Mouse (Mus musculus): ENCODE results near the gene Slc25a3. TPM values are rescaled to one million over a fixed set of nuclear protein-coding genes. Genes with fewer than 3 reads are reported as not detected.

The Slc25a3 gene
- polyA plus RNA-seq, 1 experiment: 257 TPM

- 95% methylated on average over 11 of the region's 11 CpGs for WGBS
- H3K4me1 ChIP-seq (replicated peaks; ENCODE audit: control insufficient read depth, insufficient read depth, low read length): peaks cover 4% of the 10 kb centered on the region
- peaks cover 68% of the 10 kb centered on the region for H3K36me3 ChIP-seq (ENCODE audit: control insufficient read depth, insufficient read depth, low read length)
- no peak overlapping the region for H3K27ac ChIP-seq (ENCODE audit: control insufficient read depth, insufficient read depth, low read length)
- H3K27me3 ChIP-seq (ENCODE audit: control insufficient read depth, insufficient read depth, low read length): no peaks in the 10 kb centered on the region
- H3K4me3 ChIP-seq (ENCODE audit: control insufficient read depth, insufficient read depth, low read length): no peak overlapping the region
- TF ChIP-seq CTCF (IDR thresholded peaks at IDR 0.05; ENCODE audit: borderline replicate concordance, control insufficient read depth, extremely low read depth, insufficient read depth, low read length, poor library complexity) (no peak), POLR2A (IDR thresholded peaks at IDR 0.05; ENCODE audit: control insufficient read depth, extremely low read depth, insufficient read depth, low read length, poor library complexity) (no peak)
- no peak for DNase-seq
Measured at GRCm38 (mm10) chr10:91162077-91162476, 38.2 kb upstream of the Slc25a3 start.

GRCm38 (mm10) chr10:91161006-91161405 is 37.1 kb upstream of the Slc25a3 start:
- peaks cover 78% of the 10 kb centered on the region for H3K36me3 ChIP-seq (ENCODE audit: control insufficient read depth, insufficient read depth, low read length)
- TF ChIP-seq POLR2A (IDR thresholded peaks at IDR 0.05; ENCODE audit: control insufficient read depth, extremely low read depth, insufficient read depth, low read length, poor library complexity) (no peak), CTCF (IDR thresholded peaks at IDR 0.05; ENCODE audit: borderline replicate concordance, control insufficient read depth, extremely low read depth, insufficient read depth, low read length, poor library complexity) (no peak)
- WGBS: 91% methylated on average over 5 of the region's 5 CpGs

DNA sequence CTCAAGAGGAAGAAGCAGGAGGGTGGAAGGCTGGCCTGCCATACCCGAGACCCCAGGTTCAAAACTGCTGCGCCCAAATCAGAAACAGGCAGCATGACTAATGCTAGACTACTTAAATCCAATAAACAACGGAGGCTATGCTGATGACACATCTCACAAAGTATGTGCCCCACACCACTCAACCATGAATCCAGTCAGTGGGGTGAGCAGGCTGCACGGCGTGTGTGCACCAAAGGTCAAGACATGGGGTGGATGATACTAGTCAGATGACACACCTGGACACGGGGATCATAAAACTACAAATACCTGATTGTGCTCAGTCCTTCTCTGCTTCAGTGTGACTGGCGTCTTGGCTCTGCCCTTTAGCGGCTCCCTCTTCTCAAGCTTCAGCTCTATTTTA is 34.6 kb upstream of the Slc25a3 start:
- WGBS: 91% methylated on average over 8 of the region's 8 CpGs
- Histone ChIP-seq H3K36me3 (ENCODE audit: control insufficient read depth, insufficient read depth, low read length) (peaks cover 84% of the 10 kb centered on the region), H3K27ac (ENCODE audit: control insufficient read depth, insufficient read depth, low read length) (0 out of 2 replicates have a peak overlapping the region, but pooled peaks have one; percentile 1), H3K4me3 (ENCODE audit: control insufficient read depth, insufficient read depth, low read length) (no peak overlapping the region), H3K27me3 (ENCODE audit: control insufficient read depth, insufficient read depth, low read length) (no peaks in the 10 kb centered on the region), H3K4me1 (replicated peaks; ENCODE audit: control insufficient read depth, insufficient read depth, low read length) (peaks cover 4% of the 10 kb centered on the region)
- DNase-seq: no peak
- no peak for TF ChIP-seq CTCF (IDR thresholded peaks at IDR 0.05; ENCODE audit: borderline replicate concordance, control insufficient read depth, extremely low read depth, insufficient read depth, low read length, poor library complexity)

More at GRCm38 (mm10) chr10:91161006-91161405, 37.1 kb upstream of the Slc25a3 start:
- DNase-seq: no peak
- Histone ChIP-seq H3K4me1 (replicated peaks; ENCODE audit: control insufficient read depth, insufficient read depth, low read length) (peaks cover 4% of the 10 kb centered on the region), H3K4me3 (ENCODE audit: control insufficient read depth, insufficient read depth, low read length) (no peak overlapping the region), H3K27me3 (ENCODE audit: control insufficient read depth, insufficient read depth, low read length) (no peaks in the 10 kb centered on the region), H3K27ac (ENCODE audit: control insufficient read depth, insufficient read depth, low read length) (no peak overlapping the region)

GRCm38 (mm10) chr10:91156338-91156737 is 32.5 kb upstream of the Slc25a3 start:
- no peak overlapping the region for H3K27ac ChIP-seq (ENCODE audit: control insufficient read depth, insufficient read depth, low read length)
- WGBS: 93% methylated on average over 6 of the region's 6 CpGs
- DNase-seq: no peak
- H3K4me1 ChIP-seq (replicated peaks; ENCODE audit: control insufficient read depth, insufficient read depth, low read length): peaks cover 4% of the 10 kb centered on the region
- H3K36me3 ChIP-seq (ENCODE audit: control insufficient read depth, insufficient read depth, low read length): peaks cover 81% of the 10 kb centered on the region
- no peaks in the 10 kb centered on the region for H3K27me3 ChIP-seq (ENCODE audit: control insufficient read depth, insufficient read depth, low read length)
- H3K4me3 ChIP-seq (ENCODE audit: control insufficient read depth, insufficient read depth, low read length): no peak overlapping the region
- no peak for TF ChIP-seq CTCF (IDR thresholded peaks at IDR 0.05; ENCODE audit: borderline replicate concordance, control insufficient read depth, extremely low read depth, insufficient read depth, low read length, poor library complexity)
- no peak for TF ChIP-seq POLR2A (IDR thresholded peaks at IDR 0.05; ENCODE audit: control insufficient read depth, extremely low read depth, insufficient read depth, low read length, poor library complexity)

DNA sequence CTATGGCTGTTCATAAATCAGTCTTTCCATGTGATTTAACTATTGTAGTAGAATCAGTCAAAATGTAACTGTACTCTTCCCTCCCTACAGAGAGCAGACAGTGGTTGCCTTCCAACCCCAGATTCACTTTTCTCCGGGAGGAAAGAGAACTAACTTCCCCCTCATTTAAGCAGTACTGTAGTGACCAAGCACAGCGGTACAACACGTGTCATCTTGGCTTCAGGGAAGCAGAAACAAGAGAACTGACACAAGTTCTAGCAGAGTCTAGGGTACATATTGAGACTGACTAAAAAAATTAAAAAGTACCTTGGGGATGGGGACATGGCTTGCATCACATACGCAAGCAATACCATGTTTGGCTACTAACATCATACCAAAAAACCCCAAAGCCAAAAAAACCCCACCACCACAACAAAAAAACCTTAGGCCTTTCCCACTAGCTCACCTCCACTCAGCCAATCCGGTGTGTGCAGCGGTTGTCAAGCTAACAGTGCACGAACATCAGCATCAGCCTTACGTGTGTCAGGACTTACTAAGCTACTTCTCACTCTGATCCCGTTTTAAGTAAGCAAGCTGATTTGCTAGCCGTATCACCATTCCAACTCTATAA is 30.1 kb upstream of the Slc25a3 start:
- Histone ChIP-seq H3K27ac (ENCODE audit: control insufficient read depth, insufficient read depth, low read length) (no peak overlapping the region), H3K27me3 (ENCODE audit: control insufficient read depth, insufficient read depth, low read length) (no peaks in the 10 kb centered on the region), H3K36me3 (ENCODE audit: control insufficient read depth, insufficient read depth, low read length) (peaks cover 90% of the 10 kb centered on the region), H3K4me1 (replicated peaks; ENCODE audit: control insufficient read depth, insufficient read depth, low read length) (peaks cover 4% of the 10 kb centered on the region), H3K4me3 (ENCODE audit: control insufficient read depth, insufficient read depth, low read length) (no peak overlapping the region)
- WGBS: 86% methylated on average over 10 of the region's 10 CpGs
- DNase-seq: no peak
- TF ChIP-seq CTCF (IDR thresholded peaks at IDR 0.05; ENCODE audit: borderline replicate concordance, control insufficient read depth, extremely low read depth, insufficient read depth, low read length, poor library complexity) (no peak), POLR2A (IDR thresholded peaks at IDR 0.05; ENCODE audit: control insufficient read depth, extremely low read depth, insufficient read depth, low read length, poor library complexity) (no peak)

DNA sequence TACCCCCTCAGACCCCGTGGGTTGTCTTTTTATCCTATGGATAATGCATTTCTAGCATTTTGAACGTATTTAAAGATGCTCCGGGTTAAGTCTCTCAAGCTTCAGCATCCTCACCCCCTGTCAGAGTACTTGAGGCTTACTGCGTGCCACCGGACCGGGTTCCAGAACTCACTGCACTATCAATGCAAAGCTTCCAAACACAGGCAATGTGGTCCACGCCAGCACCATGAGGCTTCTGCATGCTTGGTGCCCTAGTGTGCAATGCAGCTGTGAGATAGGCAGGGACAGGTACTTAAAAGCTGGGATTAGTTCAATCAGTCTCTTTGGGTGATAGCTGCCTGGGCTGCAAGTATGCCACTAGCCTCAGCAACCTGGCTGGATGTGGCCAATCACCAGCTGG is 21.6 kb upstream of the Slc25a3 start:
- H3K4me3 ChIP-seq (ENCODE audit: control insufficient read depth, insufficient read depth, low read length): no peak overlapping the region
- WGBS: 96% methylated on average over 7 of the region's 7 CpGs
- peaks cover 41% of the 10 kb centered on the region for H3K36me3 ChIP-seq (ENCODE audit: control insufficient read depth, insufficient read depth, low read length)
- no peaks in the 10 kb centered on the region for H3K4me1 ChIP-seq (replicated peaks; ENCODE audit: control insufficient read depth, insufficient read depth, low read length)
- no peak for TF ChIP-seq CTCF (IDR thresholded peaks at IDR 0.05; ENCODE audit: borderline replicate concordance, control insufficient read depth, extremely low read depth, insufficient read depth, low read length, poor library complexity)
- TF ChIP-seq POLR2A (IDR thresholded peaks at IDR 0.05; ENCODE audit: control insufficient read depth, extremely low read depth, insufficient read depth, low read length, poor library complexity): no peak
- H3K27ac ChIP-seq (ENCODE audit: control insufficient read depth, insufficient read depth, low read length): no peak overlapping the region
- no peaks in the 10 kb centered on the region for H3K27me3 ChIP-seq (ENCODE audit: control insufficient read depth, insufficient read depth, low read length)
- no peak for DNase-seq

All from thymus, adult 2 months (tissue).